Mouse (Mus musculus) thymus, postnatal 36 days (tissue): Measurements from ENCODE around the gene H2-T22.
"Not testable (repeated sequence)": the region's sequence is repeated elsewhere in the genome, so short reads cannot be mapped to it uniquely, and the experiment has no call there.

Experiments used
- DNase-seq, 2 experiments: peaks; one replicate each; pipeline ENCODE4 v3.0.0; 2022; ENCODE audit warnings: mixed read lengths in 2 of 2

H2-T22 gene

GRCm38 (mm10) chr17:36042610-36043169, at the start of gene H2-T22, which contains the start of gene Gm6034:
Gene H2-T22 (minus strand): TSS chr17:36042747.
Gene Gm6034 (plus strand): TSS chr17:36042961.
- peak; percentile 75 to 85 for DNase-seq

GRCm38 (mm10) chr17:36091933-36092332, 49.4 kb upstream of the H2-T22 start:
- DNase-seq: not testable (repeated sequence)

- DNase-seq: peak; percentile 73 to 80
Observed at GRCm38 (mm10) chr17:36085976-36086375, 43.4 kb upstream of the H2-T22 start.

GRCm38 (mm10) chr17:36083870-36084451, 41.4 kb upstream of the H2-T22 start:
- DNase-seq: peak; percentile 33 to 57

GRCm38 (mm10) chr17:36083266-36083869, 40.8 kb upstream of the H2-T22 start:
- DNase-seq: peak; percentile 32 to 42

- DNase-seq: not testable (repeated sequence)
Observed at GRCm38 (mm10) chr17:36082519-36083232, 40.1 kb upstream of the H2-T22 start.

GRCm38 (mm10) chr17:36081901-36082300, 39.4 kb upstream of the H2-T22 start:
- not testable (repeated sequence) for DNase-seq

- DNase-seq: peak; percentile 90 to 91
Observed at GRCm38 (mm10) chr17:36060829-36061228, 18.3 kb upstream of the H2-T22 start.

- DNase-seq: not testable (repeated sequence)
Observed at GRCm38 (mm10) chr17:36058362-36058761, 15.8 kb upstream of the H2-T22 start, which contains the start of gene Gm11127. Gene Gm11127 (minus strand): TSS chr17:36058371.

- not testable (repeated sequence) for DNase-seq
Observed at GRCm38 (mm10) chr17:36057927-36058326, 15.4 kb upstream of the H2-T22 start.

GRCm38 (mm10) chr17:36043286-36043685, 739 bp upstream of the H2-T22 start:
- no peak for DNase-seq

- peak; percentile 40 to 52 for DNase-seq
Observed at GRCm38 (mm10) chr17:36042055-36042454, 492 bp downstream of the H2-T22 start.

GRCm38 (mm10) chr17:36040604-36041003, 1.9 kb downstream of the H2-T22 start:
- not testable (repeated sequence) for DNase-seq

- DNase-seq: peak in 1 of 2 experiments; percentile 52
Observed at GRCm38 (mm10) chr17:36036126-36036525, 6.4 kb downstream of the H2-T22 start.

- DNase-seq: peak; percentile 72 to 79
Observed at GRCm38 (mm10) chr17:36035010-36035638, 7.4 kb downstream of the H2-T22 start.

GRCm38 (mm10) chr17:36034524-36034923, 8.0 kb downstream of the H2-T22 start:
- DNase-seq: not testable (repeated sequence)

- peak; percentile 73 to 74 for DNase-seq
Observed at GRCm38 (mm10) chr17:36032351-36032875, 10.1 kb downstream of the H2-T22 start, which contains the start of gene H2-T23. Gene H2-T23 (minus strand): TSS chr17:36032855.

- peak; percentile 73 to 75 for DNase-seq
Observed at GRCm38 (mm10) chr17:36031583-36032331, 10.8 kb downstream of the H2-T22 start.

- DNase-seq: not testable (repeated sequence)
Observed at GRCm38 (mm10) chr17:36030703-36031582, 11.6 kb downstream of the H2-T22 start.

GRCm38 (mm10) chr17:36030046-36030702, 12.4 kb downstream of the H2-T22 start:
- not testable (repeated sequence) for DNase-seq
